Mouse (Mus musculus) erythroblast, embryonic 14.5 days (primary cell): ENCODE data around the gene Glmn.

Experiments used
- GATA1 ChIP-seq: IDR thresholded peaks from 2 replicates; pipeline ENCODE4 v1.6.1; 2012; ENCODE audit warnings: low read length, inconsistent platforms, mixed read lengths
- TAL1 ChIP-seq: IDR thresholded peaks from 3 replicates; pipeline ENCODE4 v1.6.1; 2012; ENCODE audit warnings: low read length, inconsistent platforms, mixed read lengths

- TF ChIP-seq TAL1 = no peak
- TF ChIP-seq GATA1 = no peak
Observed at GRCm38 (mm10) chr5:107513583-107513982, 84.1 kb downstream of the Glmn start.
